Mouse (Mus musculus): ENCODE measurements around the gene Sdr39u1.
A peak's percentile ranks its signal among the peaks of the same experiment; 100 is the strongest.

Sdr39u1 gene

GRCm38 (mm10) chr14:55884166-55884565 is 15.9 kb downstream of the Sdr39u1 start, which contains the start of gene Cbln3:
Gene Cbln3, minus strand, starts transcription at chr14:55884392.
- DNase-seq (ENCODE audit: low spot score in 2 of 2), result no peak

GRCm38 (mm10) chr14:55883663-55884062 is 16.4 kb downstream of the Sdr39u1 start:
- no peak for DNase-seq (ENCODE audit: low spot score in 2 of 2)

GRCm38 (mm10) chr14:55883149-55883661 is 16.9 kb downstream of the Sdr39u1 start:
- DNase-seq (ENCODE audit: low spot score in 2 of 2), result no peak

GRCm38 (mm10) chr14:55882171-55882641 is 17.9 kb downstream of the Sdr39u1 start:
- DNase-seq (ENCODE audit: low spot score in 2 of 2), result no peak

GRCm38 (mm10) chr14:55880982-55881381 is 19.1 kb downstream of the Sdr39u1 start:
- DNase-seq (ENCODE audit: low spot score in 2 of 2), result no peak

GRCm38 (mm10) chr14:55879623-55880022 is 20.5 kb downstream of the Sdr39u1 start:
- DNase-seq (ENCODE audit: low spot score in 2 of 2), result peak; percentile 64 to 68

GRCm38 (mm10) chr14:55878316-55878940 is 21.7 kb downstream of the Sdr39u1 start:
- DNase-seq (ENCODE audit: low spot score in 2 of 2), result no peak

GRCm38 (mm10) chr14:55877469-55878315 is 22.4 kb downstream of the Sdr39u1 start:
- no peak for DNase-seq (ENCODE audit: low spot score in 2 of 2)

GRCm38 (mm10) chr14:55873714-55874683 is 26.1 kb downstream of the Sdr39u1 start:
- DNase-seq (ENCODE audit: low spot score in 2 of 2), result peak; percentile 55 to 69

GRCm38 (mm10) chr14:55873242-55873713 is 26.8 kb downstream of the Sdr39u1 start:
- no peak for DNase-seq (ENCODE audit: low spot score in 2 of 2)

- no peak for DNase-seq (ENCODE audit: low spot score in 2 of 2)
Observed at GRCm38 (mm10) chr14:55872551-55872950, 27.5 kb downstream of the Sdr39u1 start.

GRCm38 (mm10) chr14:55872039-55872438 is 28.1 kb downstream of the Sdr39u1 start:
- no peak for DNase-seq (ENCODE audit: low spot score in 2 of 2)

GRCm38 (mm10) chr14:55869538-55869937 is 30.6 kb downstream of the Sdr39u1 start:
- no peak for DNase-seq (ENCODE audit: low spot score in 2 of 2)

GRCm38 (mm10) chr14:55868230-55869026 is 31.7 kb downstream of the Sdr39u1 start:
- DNase-seq (ENCODE audit: low spot score in 2 of 2), result no peak

GRCm38 (mm10) chr14:55866962-55867361 is 33.1 kb downstream of the Sdr39u1 start:
- DNase-seq (ENCODE audit: low spot score in 2 of 2), result peak in 1 of 2 experiments; percentile 48

- peak in 1 of 2 experiments; percentile 48 for DNase-seq (ENCODE audit: low spot score in 2 of 2)
Observed at GRCm38 (mm10) chr14:55863773-55864172, 36.3 kb downstream of the Sdr39u1 start.

GRCm38 (mm10) chr14:55862970-55863369 is 37.1 kb downstream of the Sdr39u1 start:
- DNase-seq (ENCODE audit: low spot score in 2 of 2), result no peak

GRCm38 (mm10) chr14:55862186-55862585 is 37.9 kb downstream of the Sdr39u1 start:
- no peak for DNase-seq (ENCODE audit: low spot score in 2 of 2)

GRCm38 (mm10) chr14:55857588-55857987 is 42.5 kb downstream of the Sdr39u1 start:
- DNase-seq (ENCODE audit: low spot score in 2 of 2), result no peak

- DNase-seq (ENCODE audit: low spot score in 2 of 2), result no peak
Observed at GRCm38 (mm10) chr14:55855101-55855561, 45.0 kb downstream of the Sdr39u1 start.

All from frontal cortex, postnatal 25 days (tissue).